Mouse (Mus musculus) intestine, postnatal 0 days (tissue): ENCODE measurements around the gene Sh3kbp1. TPM values are rescaled to one million over a fixed set of nuclear protein-coding genes. Genes with fewer than 3 reads are reported as not detected.

ENCODE experiments used
- ATAC-seq: fragments of 200-750 bp; cut with Nextera tagmentation; 2 replicates; pipeline ENCODE4 v1.8.0; 2017; ENCODE audit warnings: mild to moderate bottlenecking, moderate TSS enrichment, moderate library complexity
- H3K27ac ChIP-seq: fragments of 300-500 bp; sonication (generic); 2 replicates; pipeline ENCODE4 v1.5.1; 2014; ENCODE audit warnings: mild to moderate bottlenecking, low read depth, low read length, moderate library complexity
- H3K27me3 ChIP-seq: fragments of 300-500 bp; sonication (generic); replicated peaks from 2 replicates; pipeline ENCODE4 v1.6.1; 2014; ENCODE audit warnings: low read length, mixed read lengths; ENCODE audit not compliant: control insufficient read depth, insufficient read depth
- H3K36me3 ChIP-seq: fragments of 300-500 bp; sonication (generic); 2 replicates; pipeline ENCODE4 v1.6.1; 2014; ENCODE audit warnings: mild to moderate bottlenecking, moderate library complexity; ENCODE audit not compliant: control insufficient read depth, insufficient read depth
- H3K4me1 ChIP-seq: fragments of 300-500 bp; sonication (generic); replicated peaks from 2 replicates; pipeline ENCODE4 v1.6.1; 2014; ENCODE audit warnings: antibody characterized with exemption, low read length, mixed read lengths; ENCODE audit not compliant: control insufficient read depth, insufficient read depth
- H3K4me2 ChIP-seq: fragments of 300-500 bp; sonication (generic); replicated peaks from 2 replicates; pipeline ENCODE4 v1.6.1; 2014; ENCODE audit warnings: low read depth, mild to moderate bottlenecking, moderate library complexity
- H3K4me3 ChIP-seq: fragments of 300-500 bp; sonication (generic); 2 replicates; pipeline ENCODE4 v1.5.1; 2014; ENCODE audit warnings: low read depth, low read length
- H3K9ac ChIP-seq: fragments of 300-500 bp; sonication (generic); 2 replicates; pipeline ENCODE4 v1.6.1; 2014; ENCODE audit warnings: mild to moderate bottlenecking, low read depth, low read length
- H3K9me3 ChIP-seq: fragments of 300-500 bp; sonication (generic); 2 replicates; pipeline ENCODE4 v1.6.1; 2016; ENCODE audit warnings: mixed run types; ENCODE audit not compliant: control insufficient read depth
- CTCF ChIP-seq: sonication (generic); IDR thresholded peaks from 2 replicates; pipeline ENCODE4 v1.5.1; 2016; ENCODE audit warnings: low read depth, mild to moderate bottlenecking, control low read depth, antibody characterized with exemption, moderate library complexity
- WGBS: fragments of 180-500 bp; shearing (Covaris S2); extraction: QIAGEN DNeasy Blood & Tissue Kit; methylation state at CpG from one replicate; pipeline ENCODE4 v1.1.7; 2014; 5-methylcytosine and 5-hydroxymethylcytosine counted together
- polyA plus RNA-seq: library from polyadenylated mRNA; unstranded; fragments of >200 nt; fragmentation: Nextera tagmentation; extraction: Ambion mirVana; gene quantifications from 2 replicates; pipeline ENCODE4 v1.2.1, GENCODE M21; 2015

Sh3kbp1 gene
- polyA plus RNA-seq, 1 experiment from 2014 or later = 7.7 TPM

DNA sequence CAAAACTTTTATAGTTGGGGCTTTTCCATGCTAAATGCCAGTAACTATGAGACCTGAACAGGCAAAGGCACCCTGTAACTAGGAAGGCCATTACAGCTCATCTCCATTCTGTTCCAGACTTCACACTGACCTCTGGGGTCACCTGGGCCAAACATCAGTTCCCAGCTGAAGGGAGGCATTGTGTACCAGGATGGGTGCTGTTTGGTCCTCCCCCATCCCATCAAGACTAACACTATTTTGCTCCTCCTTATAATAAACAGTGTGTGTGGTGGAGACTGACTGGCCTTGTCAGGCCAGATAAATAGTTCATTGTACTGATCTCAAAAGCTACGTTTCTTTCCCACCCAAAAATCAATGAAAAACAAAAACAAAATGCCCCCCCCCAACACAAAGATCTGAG lies 138.8 kb downstream of the Sh3kbp1 start:
- no peak overlapping the region for H3K27ac ChIP-seq
- H3K4me3 ChIP-seq = no peak overlapping the region
- H3K36me3 ChIP-seq = no peaks in the 10 kb centered on the region
- H3K9me3 ChIP-seq = no peaks in the 10 kb centered on the region
- no peaks in the 10 kb centered on the region for H3K4me1 ChIP-seq
- H3K9ac ChIP-seq = no peak overlapping the region
- H3K27me3 ChIP-seq = no peaks in the 10 kb centered on the region
- H3K4me2 ChIP-seq = no peak overlapping the region
- no peak for ATAC-seq
- no peak for TF ChIP-seq CTCF
- WGBS = 52% methylated on average over 1 of the region's 1 CpGs

DNA sequence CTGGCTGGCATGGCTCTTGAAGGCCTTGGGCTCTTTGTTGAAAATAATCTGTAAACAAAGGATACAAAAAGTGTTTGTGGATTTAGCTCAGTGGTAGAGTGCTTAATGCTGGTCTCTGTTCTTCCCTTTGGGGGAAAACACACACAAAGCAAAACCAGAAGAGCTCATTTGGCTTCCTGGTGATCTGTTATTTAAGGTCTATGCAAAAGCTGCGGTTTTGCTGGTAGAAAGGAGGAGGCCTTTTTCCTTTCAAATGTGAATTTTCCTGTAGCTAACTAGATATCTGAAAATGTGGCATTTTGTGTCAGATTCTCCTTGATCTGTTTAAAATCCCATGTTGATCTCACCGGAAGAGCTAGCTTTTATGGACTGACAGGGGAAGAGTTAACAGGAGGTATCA lies 141.9 kb downstream of the Sh3kbp1 start:
- 73% methylated on average over 2 of the region's 2 CpGs for WGBS
- ATAC-seq = no peak
- H3K27me3 ChIP-seq = no peaks in the 10 kb centered on the region
- H3K9ac ChIP-seq = no peak overlapping the region
- no peak overlapping the region for H3K4me3 ChIP-seq
- no peaks in the 10 kb centered on the region for H3K36me3 ChIP-seq
- no peaks in the 10 kb centered on the region for H3K9me3 ChIP-seq
- no peak overlapping the region for H3K4me2 ChIP-seq
- no peak overlapping the region for H3K27ac ChIP-seq
- TF ChIP-seq CTCF = no peak
- no peaks in the 10 kb centered on the region for H3K4me1 ChIP-seq

DNA sequence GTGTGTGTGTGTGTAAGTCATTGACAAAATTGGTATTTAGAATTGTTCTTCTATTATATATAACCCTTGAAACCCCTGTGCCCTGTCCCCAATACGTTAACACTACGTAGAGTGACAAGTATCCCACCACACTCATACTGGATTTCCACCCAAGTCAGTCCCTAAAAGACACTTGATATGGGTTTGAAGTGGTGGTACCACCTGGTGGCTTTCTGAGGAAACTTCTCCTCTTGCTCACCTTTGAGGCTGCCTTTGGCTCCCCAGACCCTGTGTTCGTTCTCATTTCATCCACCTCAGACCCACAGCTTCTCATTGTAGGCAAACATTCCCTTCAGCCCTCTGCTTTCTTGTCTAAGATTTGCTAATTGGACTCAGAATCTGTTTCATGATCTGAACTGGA lies 142.7 kb downstream of the Sh3kbp1 start:
- ATAC-seq = no peak
- H3K4me3 ChIP-seq = no peak overlapping the region
- TF ChIP-seq CTCF = no peak
- no peak overlapping the region for H3K27ac ChIP-seq
- no peak overlapping the region for H3K4me2 ChIP-seq
- H3K9me3 ChIP-seq = no peaks in the 10 kb centered on the region
- WGBS = 85% methylated on average over 3 of the region's 3 CpGs
- H3K9ac ChIP-seq = no peak overlapping the region
- no peaks in the 10 kb centered on the region for H3K4me1 ChIP-seq
- H3K36me3 ChIP-seq = no peaks in the 10 kb centered on the region
- no peaks in the 10 kb centered on the region for H3K27me3 ChIP-seq

DNA sequence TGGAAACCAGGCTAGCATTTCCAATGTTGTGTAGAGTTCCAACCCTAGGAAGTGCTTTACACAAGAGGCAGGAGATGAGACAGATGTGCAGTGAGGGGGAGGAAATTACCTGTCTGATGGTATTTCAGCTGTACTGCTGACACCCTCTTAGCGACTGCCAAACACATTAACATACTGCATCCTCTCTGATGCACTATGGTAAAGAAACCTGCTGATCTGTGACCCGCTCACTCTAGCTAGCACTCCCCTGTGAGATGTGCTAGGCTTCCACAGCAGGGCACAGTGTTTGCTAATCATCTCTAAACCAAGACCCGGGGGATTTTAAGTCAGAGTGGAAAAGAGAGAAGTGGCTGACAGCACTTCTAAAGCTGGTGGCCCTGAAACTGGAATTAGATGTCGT lies 145.1 kb downstream of the Sh3kbp1 start:
- Histone ChIP-seq H3K9me3 (no peaks in the 10 kb centered on the region), H3K4me2 (no peak overlapping the region), H3K27ac (no peak overlapping the region), H3K9ac (no peak overlapping the region), H3K27me3 (no peaks in the 10 kb centered on the region), H3K4me1 (no peaks in the 10 kb centered on the region), H3K36me3 (no peaks in the 10 kb centered on the region), H3K4me3 (no peak overlapping the region)
- no peak for ATAC-seq
- WGBS = 60% methylated on average over 4 of the region's 4 CpGs
- no peak for TF ChIP-seq CTCF

DNA sequence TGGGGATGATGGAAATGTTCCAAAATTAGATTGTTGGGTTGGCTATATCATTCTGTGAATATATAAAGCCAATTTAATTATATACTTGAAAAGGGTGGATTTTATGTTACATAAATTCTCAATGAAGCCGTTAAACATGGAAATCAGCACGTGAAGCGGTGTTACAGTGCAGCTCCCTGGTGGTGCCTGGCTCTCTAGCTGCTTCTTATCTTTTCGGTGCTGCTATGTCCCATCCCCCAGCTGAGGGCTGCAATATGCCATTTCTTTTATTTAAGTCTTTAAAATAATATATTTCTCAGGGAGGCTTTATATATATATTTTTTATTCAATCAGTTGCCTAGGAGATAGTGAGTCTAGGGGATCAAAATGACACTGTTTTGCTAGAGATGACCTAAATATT lies 148.0 kb downstream of the Sh3kbp1 start:
- Histone ChIP-seq H3K9me3 (no peaks in the 10 kb centered on the region), H3K27me3 (no peaks in the 10 kb centered on the region), H3K9ac (no peak overlapping the region), H3K4me1 (no peaks in the 10 kb centered on the region), H3K4me2 (no peak overlapping the region), H3K4me3 (no peak overlapping the region), H3K27ac (no peak overlapping the region), H3K36me3 (no peaks in the 10 kb centered on the region)
- ATAC-seq = no peak
- 90% methylated on average over 4 of the region's 4 CpGs for WGBS
- no peak for TF ChIP-seq CTCF

DNA sequence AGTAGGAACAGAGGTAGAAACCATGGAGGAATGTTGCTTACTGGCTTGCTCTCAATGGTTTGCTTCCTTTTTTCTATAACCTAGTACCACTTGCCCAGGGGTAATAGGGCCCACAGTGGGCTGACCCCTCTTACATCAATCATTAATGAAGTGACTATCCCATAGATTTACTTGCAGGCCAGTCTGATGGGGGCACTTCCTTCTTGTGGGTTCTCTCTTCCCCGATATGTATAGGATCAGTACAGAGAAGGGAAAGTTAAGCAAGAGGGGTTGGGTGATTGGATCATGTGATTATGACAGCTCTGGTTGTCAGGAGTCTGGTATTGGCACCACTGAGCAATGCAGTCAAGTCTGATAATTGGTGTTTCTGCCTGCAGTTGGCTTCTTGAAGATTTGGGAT lies 151.7 kb downstream of the Sh3kbp1 start:
- H3K9ac ChIP-seq = no peak overlapping the region
- 86% methylated on average over 1 of the region's 1 CpGs for WGBS

DNA sequence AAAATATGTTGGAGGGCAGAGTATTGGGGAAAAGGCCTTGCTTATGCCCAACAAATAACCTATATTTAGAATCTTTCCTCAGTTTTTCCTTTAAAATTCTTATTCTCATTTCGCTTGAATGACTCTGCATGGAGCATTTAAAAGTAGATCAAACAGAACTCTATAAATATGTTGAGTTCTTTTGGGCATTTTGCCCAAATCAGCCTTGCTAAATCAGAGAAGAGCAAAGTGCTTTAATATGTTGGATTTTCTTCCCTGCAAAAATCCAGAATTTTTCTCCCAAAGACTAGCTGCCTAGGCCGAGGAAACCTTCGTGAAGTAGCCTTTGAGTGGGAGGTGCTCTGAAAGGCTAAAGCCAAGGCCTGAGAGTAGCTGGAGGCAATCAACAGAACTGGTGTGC lies 163.4 kb downstream of the Sh3kbp1 start:
- H3K9me3 ChIP-seq = no peaks in the 10 kb centered on the region
- H3K27ac ChIP-seq = no peak overlapping the region
- 61% methylated on average over 3 of the region's 3 CpGs for WGBS
- no peaks in the 10 kb centered on the region for H3K36me3 ChIP-seq
- H3K4me2 ChIP-seq = no peak overlapping the region
- H3K4me3 ChIP-seq = no peak overlapping the region
- TF ChIP-seq CTCF = no peak
- H3K27me3 ChIP-seq = no peaks in the 10 kb centered on the region
- ATAC-seq = no peak
- no peaks in the 10 kb centered on the region for H3K4me1 ChIP-seq
- no peak overlapping the region for H3K9ac ChIP-seq

More for the DNA sequence above, 151.7 kb downstream of the Sh3kbp1 start:
- TF ChIP-seq CTCF = no peak
- no peaks in the 10 kb centered on the region for H3K9me3 ChIP-seq
- H3K27me3 ChIP-seq = no peaks in the 10 kb centered on the region
- no peak overlapping the region for H3K27ac ChIP-seq
- H3K36me3 ChIP-seq = no peaks in the 10 kb centered on the region
- H3K4me1 ChIP-seq = no peaks in the 10 kb centered on the region
- H3K4me3 ChIP-seq = no peak overlapping the region
- no peak for ATAC-seq
- no peak overlapping the region for H3K4me2 ChIP-seq
